Mouse (Mus musculus) lung, postnatal 0 days (tissue): ENCODE measurements around the gene Col8a2.

Experiments used
- CTCF ChIP-seq: IDR thresholded peaks from 2 replicates; pipeline ENCODE4 v1.5.1; 2016; ENCODE audit warnings: antibody characterized with exemption, mild to moderate bottlenecking
- EP300 ChIP-seq: IDR thresholded peaks from 2 replicates; pipeline ENCODE4 v1.6.1; 2016; ENCODE audit warnings: antibody characterized with exemption, mild to moderate bottlenecking, control low read depth

GRCm38 (mm10) chr4:126256131-126256791, 30.3 kb upstream of the Col8a2 start, which contains the start of gene Map7d1:
- TF ChIP-seq CTCF: peak; percentile 64
- no peak for TF ChIP-seq EP300
